Mouse (Mus musculus) heart, postnatal 0 days (tissue): Measurements from ENCODE around the gene Dot1l.

Experiments
- CTCF ChIP-seq: IDR thresholded peaks from 2 replicates; pipeline ENCODE4 v1.5.1; 2016; ENCODE audit warnings: antibody characterized with exemption, control low read depth, low read depth
- EP300 ChIP-seq: IDR thresholded peaks from 2 replicates; pipeline ENCODE4 v1.6.1; 2016; ENCODE audit warnings: antibody characterized with exemption, low read depth

DNA sequence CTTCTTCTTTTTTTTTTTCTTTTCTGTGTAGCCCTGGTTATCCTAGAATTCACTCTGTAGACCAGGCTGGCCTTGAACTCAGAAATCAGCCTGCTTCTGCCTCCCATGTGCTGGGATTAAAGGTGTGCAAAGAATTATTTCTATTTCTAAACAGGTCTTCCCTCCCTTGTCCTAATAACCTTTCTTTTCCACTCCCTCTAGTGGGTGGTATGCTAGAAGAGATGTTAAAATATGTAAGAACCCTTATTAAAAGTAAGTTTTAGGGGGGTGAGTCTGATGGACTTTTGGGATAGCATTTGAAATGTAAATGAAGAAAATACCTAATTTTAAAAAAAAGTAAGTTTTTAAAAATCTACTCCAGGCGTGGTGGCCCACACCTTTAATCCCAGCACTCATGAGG, 68.3 kb downstream of the Dot1l start:
- peak; percentile 21; the same call in 1 of the 2 replicates for TF ChIP-seq CTCF
- no peak for TF ChIP-seq EP300
